Mouse (Mus musculus) hindbrain, postnatal 0 days (tissue): ENCODE results near the gene Mxd4. TPM values are rescaled to one million over a fixed set of nuclear protein-coding genes. Genes with fewer than 3 reads are reported as not detected.

Experiments
- ATAC-seq: fragments of 200-750 bp; cut with Nextera tagmentation; 2 replicates; pipeline ENCODE4 v1.8.0; 2017; ENCODE audit warnings: mild to moderate bottlenecking, moderate TSS enrichment, moderate library complexity
- DNase-seq: peaks from one replicate; pipeline ENCODE4 v3.0.0-alpha.2; 2015; ENCODE audit warnings: low spot score
- H3K27ac ChIP-seq: fragments of 300-500 bp; sonication (generic); 2 replicates; pipeline ENCODE4 v1.5.1; 2014; ENCODE audit warnings: mild to moderate bottlenecking
- H3K27me3 ChIP-seq: fragments of 300-500 bp; sonication (generic); 2 replicates; pipeline ENCODE4 v1.6.1; 2014; ENCODE audit warnings: low read length, mixed read lengths; ENCODE audit not compliant: insufficient read depth
- H3K36me3 ChIP-seq: fragments of 300-500 bp; sonication (generic); 2 replicates; pipeline ENCODE4 v1.6.1; 2014; ENCODE audit warnings: low read length, mixed read lengths; ENCODE audit not compliant: insufficient read depth
- H3K4me1 ChIP-seq: fragments of 300-500 bp; sonication (generic); 2 replicates; pipeline ENCODE4 v1.6.1; 2014; ENCODE audit warnings: antibody characterized with exemption, low read length, mixed read lengths; ENCODE audit not compliant: insufficient read depth
- H3K4me2 ChIP-seq: fragments of 300-500 bp; sonication (generic); 2 replicates; pipeline ENCODE4 v1.6.1; 2014; ENCODE audit warnings: low read depth, mild to moderate bottlenecking, low read length, moderate library complexity, mixed read lengths
- H3K4me3 ChIP-seq: fragments of 300-500 bp; sonication (generic); 2 replicates; pipeline ENCODE4 v1.5.1; 2014; ENCODE audit warnings: low read length
- H3K9ac ChIP-seq: fragments of 300-500 bp; sonication (generic); replicated peaks from 2 replicates; pipeline ENCODE4 v1.6.1; 2014; ENCODE audit warnings: mild to moderate bottlenecking, low read length, moderate library complexity, mixed read lengths
- H3K9me3 ChIP-seq: fragments of 300-500 bp; sonication (generic); 2 replicates; pipeline ENCODE4 v1.6.1; 2016; ENCODE audit warnings: low read length, mixed read lengths
- CTCF ChIP-seq: IDR thresholded peaks from 2 replicates; pipeline ENCODE4 v1.5.1; 2016; ENCODE audit warnings: antibody characterized with exemption, control low read depth, low read depth
- WGBS: fragments of 180-500 bp; shearing (Covaris S2); extraction: QIAGEN DNeasy Blood & Tissue Kit; methylation state at CpG from one replicate; pipeline ENCODE4 v1.1.7; 2014; 5-methylcytosine and 5-hydroxymethylcytosine counted together
- polyA plus RNA-seq: library from polyadenylated mRNA; unstranded; fragments of >200 nt; fragmentation: Nextera tagmentation; extraction: Ambion mirVana; gene quantifications from 2 replicates; pipeline ENCODE4 v1.2.1, GENCODE M21; 2015
- total RNA-seq: library from RNA; depleted of rRNA; stranded (reverse); fragments of >200 nt; gene quantifications from 2 replicates; pipeline ENCODE4 v1.2.3, GENCODE M21; 2014

The Mxd4 gene
- total and polyA plus RNA-seq, 2 experiments from 2014 or later: 22.0 to 99.1 TPM

- H3K27me3 ChIP-seq: no peaks in the 10 kb centered on the region
- DNase-seq (no peak), ATAC-seq (no peak)
- H3K9ac ChIP-seq: no peak overlapping the region
- no peak overlapping the region for H3K4me2 ChIP-seq
- no peak overlapping the region for H3K27ac ChIP-seq
- no peaks in the 10 kb centered on the region for H3K9me3 ChIP-seq
- H3K4me3 ChIP-seq: no peak overlapping the region
- no peaks in the 10 kb centered on the region for H3K36me3 ChIP-seq
- WGBS: 48% methylated on average over 2 of the region's 2 CpGs
- peak; percentile 24; the same call in 1 of the 2 replicates for TF ChIP-seq CTCF
- H3K4me1 ChIP-seq: peaks cover 5% of the 10 kb centered on the region; the same call in 1 of the 2 replicates
Observed at GRCm38 (mm10) chr5:34201396-34201795, 13.9 kb upstream of the Mxd4 start.

GRCm38 (mm10) chr5:34198615-34199014 is 11.1 kb upstream of the Mxd4 start:
- Histone ChIP-seq H3K4me1 (0 out of 2 replicates have a peak, but pooled peaks cover 5% of the 10 kb centered on the region), H3K4me3 (no peak overlapping the region), H3K36me3 (no peaks in the 10 kb centered on the region), H3K9me3 (no peaks in the 10 kb centered on the region), H3K9ac (no peak overlapping the region), H3K27me3 (no peaks in the 10 kb centered on the region), H3K27ac (no peak overlapping the region), H3K4me2 (no peak overlapping the region)
- DNase-seq (no peak), ATAC-seq (no peak)
- 87% methylated on average over 6 of the region's 6 CpGs for WGBS
- no peak for TF ChIP-seq CTCF

- WGBS: 65% methylated on average over 4 of the region's 4 CpGs
- no peaks in the 10 kb centered on the region for H3K27me3 ChIP-seq
- H3K4me3 ChIP-seq: no peak overlapping the region
- H3K9ac ChIP-seq: no peak overlapping the region
- TF ChIP-seq CTCF: no peak
- H3K9me3 ChIP-seq: no peaks in the 10 kb centered on the region
- H3K27ac ChIP-seq: 0 out of 2 replicates have a peak overlapping the region, but pooled peaks have one; percentile 8
- 0 out of 2 replicates have a peak, but pooled peaks have one; percentile 52 for ATAC-seq
- no peaks in the 10 kb centered on the region for H3K36me3 ChIP-seq
- H3K4me1 ChIP-seq: 0 out of 2 replicates have a peak, but pooled peaks cover 5% of the 10 kb centered on the region
- peak; percentile 53 for DNase-seq
- H3K4me2 ChIP-seq: no peak overlapping the region
Observed at GRCm38 (mm10) chr5:34197243-34197642, 9.7 kb upstream of the Mxd4 start.

- ATAC-seq: no peak
Observed at GRCm38 (mm10) chr5:34196423-34196822, 8.9 kb upstream of the Mxd4 start.

GRCm38 (mm10) chr5:34195786-34196185 is 8.3 kb upstream of the Mxd4 start:
- no peaks in the 10 kb centered on the region for H3K4me1 ChIP-seq
- H3K4me3 ChIP-seq: no peak overlapping the region
- no peak for ATAC-seq
- H3K9ac ChIP-seq: no peak overlapping the region
- no peak overlapping the region for H3K27ac ChIP-seq
- no peaks in the 10 kb centered on the region for H3K9me3 ChIP-seq
- H3K4me2 ChIP-seq: no peak overlapping the region
- no peaks in the 10 kb centered on the region for H3K36me3 ChIP-seq
- DNase-seq: no peak
- no peaks in the 10 kb centered on the region for H3K27me3 ChIP-seq
- no peak for TF ChIP-seq CTCF
- 95% methylated on average over 12 of the region's 12 CpGs for WGBS

More at GRCm38 (mm10) chr5:34196423-34196822, 8.9 kb upstream of the Mxd4 start:
- Histone ChIP-seq H3K27ac (peak overlapping the region; percentile 8; the same call in 1 of the 2 replicates), H3K27me3 (no peaks in the 10 kb centered on the region), H3K9ac (no peak overlapping the region), H3K9me3 (no peaks in the 10 kb centered on the region), H3K4me3 (no peak overlapping the region), H3K4me1 (0 out of 2 replicates have a peak, but pooled peaks cover 3% of the 10 kb centered on the region), H3K4me2 (no peak overlapping the region), H3K36me3 (no peaks in the 10 kb centered on the region)
- 87% methylated on average over 7 of the region's 7 CpGs for WGBS
- DNase-seq: no peak
- no peak for TF ChIP-seq CTCF

- no peak overlapping the region for H3K9ac ChIP-seq
- WGBS: 81% methylated on average over 6 of the region's 6 CpGs
Observed at GRCm38 (mm10) chr5:34194975-34195662, 7.6 kb upstream of the Mxd4 start.

GRCm38 (mm10) chr5:34194426-34194825 is 6.9 kb upstream of the Mxd4 start:
- Histone ChIP-seq H3K27me3 (no peaks in the 10 kb centered on the region), H3K9me3 (no peaks in the 10 kb centered on the region), H3K9ac (no peak overlapping the region), H3K4me1 (no peaks in the 10 kb centered on the region), H3K4me2 (no peak overlapping the region), H3K27ac (no peak overlapping the region), H3K4me3 (no peak overlapping the region), H3K36me3 (no peaks in the 10 kb centered on the region)
- no peak for ATAC-seq
- WGBS: 43% methylated on average over 1 of the region's 1 CpGs
- DNase-seq: no peak
- TF ChIP-seq CTCF: no peak

More at GRCm38 (mm10) chr5:34194975-34195662, 7.6 kb upstream of the Mxd4 start:
- Histone ChIP-seq H3K36me3 (no peaks in the 10 kb centered on the region), H3K4me2 (no peak overlapping the region), H3K4me1 (no peaks in the 10 kb centered on the region), H3K27ac (no peak overlapping the region), H3K27me3 (no peaks in the 10 kb centered on the region), H3K4me3 (no peak overlapping the region), H3K9me3 (no peaks in the 10 kb centered on the region)
- no peak for TF ChIP-seq CTCF
- DNase-seq (no peak), ATAC-seq (no peak)
